Mouse (Mus musculus) CD4-positive naive resting alpha-beta T cell, adult 76 days (primary cell): ENCODE results near the gene Gpr179. TPM values are rescaled to one million over a fixed set of nuclear protein-coding genes. Genes with fewer than 3 reads are reported as not detected.

Experiments
- total RNA-seq: library from RNA; stranded (reverse); gene quantifications from one replicate; pipeline ENCODE4 v1.2.4, GENCODE M21; 2023

Gpr179 gene
- total RNA-seq, result 0.12 TPM

GRCm38 (mm10) chr11:97352027-97352684 lies at the start of gene Gpr179:
Gene Gpr179, minus strand, starts transcription at chr11:97352077.

GRCm38 (mm10) chr11:97361948-97362648 lies 10.2 kb upstream of the Gpr179 start, which contains the start of gene Socs7:
Gene Socs7, plus strand, starts transcription at chr11:97362551.

DNA sequence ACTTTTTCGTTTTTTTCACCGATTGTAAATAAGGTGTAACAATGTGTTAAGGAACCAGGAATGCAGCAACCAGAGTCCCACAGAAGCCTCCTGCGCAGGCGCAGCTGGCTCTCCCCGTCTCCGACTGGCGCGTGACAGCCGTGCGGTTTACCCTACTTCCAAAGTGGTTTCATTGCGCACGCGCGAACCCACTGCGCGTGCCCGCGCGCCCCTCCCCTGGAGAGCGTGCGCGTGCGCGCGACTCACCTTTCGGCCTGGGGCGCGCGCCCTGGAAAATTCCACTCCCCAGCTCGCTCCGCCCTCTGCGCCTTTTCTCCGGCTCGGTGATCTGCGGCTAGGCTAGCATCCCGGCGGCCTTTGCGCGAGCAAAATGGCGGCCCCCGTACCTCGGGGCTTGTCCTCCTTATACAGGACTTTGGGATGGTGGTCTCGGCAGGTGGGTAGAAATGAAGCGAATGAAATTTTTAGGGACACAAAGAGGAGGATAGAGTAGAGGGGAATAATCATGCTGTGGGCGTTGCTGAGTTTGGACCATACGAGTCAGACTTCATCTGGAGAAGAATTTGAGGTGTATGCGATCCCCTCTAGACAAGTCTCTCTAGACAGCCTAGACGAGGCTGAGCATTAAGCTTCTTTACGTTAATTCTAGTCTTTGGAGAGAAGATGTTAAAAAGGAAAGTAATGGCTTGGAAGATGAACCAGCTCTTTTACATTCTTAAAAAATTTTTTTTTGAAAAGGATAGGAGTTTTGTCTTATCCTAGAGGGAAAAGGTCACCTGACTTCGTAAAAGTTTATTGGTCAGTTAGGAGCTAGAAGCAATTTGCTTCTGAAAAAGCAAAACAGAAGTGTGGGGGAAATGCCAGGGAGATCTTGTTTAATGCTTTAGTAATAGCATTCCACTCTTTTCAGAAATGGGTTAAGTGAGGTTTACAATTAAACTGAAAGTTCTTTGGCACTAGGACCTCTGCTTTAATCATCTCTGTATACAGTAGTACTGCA lies 36.1 kb downstream of the Gpr179 start, which contains the start of gene Mrpl45:
Gene Mrpl45, plus strand, starts transcription at position 213 of the 1,000 bp plus-strand sequence.

Other genes with a start within 250 kb of the Gpr179 start
- gene Tbx21, start 236.7 kb downstream of the Gpr179 start, total RNA-seq, result 1.5 TPM
- 0.53 TPM for gene Tbkbp1, start 200.6 kb downstream of the Gpr179 start, total RNA-seq
- 116 TPM for gene Kpnb1, start 164.2 kb downstream of the Gpr179 start, total RNA-seq
- gene Npepps, start 71.4 kb downstream of the Gpr179 start, total RNA-seq, result 67.7 TPM
- gene Mrpl45, start 36.4 kb downstream of the Gpr179 start, total RNA-seq, result 9.9 TPM
- 13.0 TPM for gene Socs7, start 10.5 kb upstream of the Gpr179 start, total RNA-seq
- gene Arhgap23, start 63.5 kb upstream of the Gpr179 start, total RNA-seq, result 0.56 TPM
- gene 4933428G20Rik, start 148.3 kb upstream of the Gpr179 start, total RNA-seq, result not detected
- gene Srcin1, start 224.1 kb upstream of the Gpr179 start, total RNA-seq, result not detected